Mouse (Mus musculus): Measurements from ENCODE around the gene Spag7. TPM values are rescaled to one million over a fixed set of nuclear protein-coding genes. Genes with fewer than 3 reads are reported as not detected.

Spag7 gene
- 100 to 1,000 TPM; 131 to 155 (median 137) TPM for polyA plus RNA-seq (2017; shearing (Covaris generic))

DNA sequence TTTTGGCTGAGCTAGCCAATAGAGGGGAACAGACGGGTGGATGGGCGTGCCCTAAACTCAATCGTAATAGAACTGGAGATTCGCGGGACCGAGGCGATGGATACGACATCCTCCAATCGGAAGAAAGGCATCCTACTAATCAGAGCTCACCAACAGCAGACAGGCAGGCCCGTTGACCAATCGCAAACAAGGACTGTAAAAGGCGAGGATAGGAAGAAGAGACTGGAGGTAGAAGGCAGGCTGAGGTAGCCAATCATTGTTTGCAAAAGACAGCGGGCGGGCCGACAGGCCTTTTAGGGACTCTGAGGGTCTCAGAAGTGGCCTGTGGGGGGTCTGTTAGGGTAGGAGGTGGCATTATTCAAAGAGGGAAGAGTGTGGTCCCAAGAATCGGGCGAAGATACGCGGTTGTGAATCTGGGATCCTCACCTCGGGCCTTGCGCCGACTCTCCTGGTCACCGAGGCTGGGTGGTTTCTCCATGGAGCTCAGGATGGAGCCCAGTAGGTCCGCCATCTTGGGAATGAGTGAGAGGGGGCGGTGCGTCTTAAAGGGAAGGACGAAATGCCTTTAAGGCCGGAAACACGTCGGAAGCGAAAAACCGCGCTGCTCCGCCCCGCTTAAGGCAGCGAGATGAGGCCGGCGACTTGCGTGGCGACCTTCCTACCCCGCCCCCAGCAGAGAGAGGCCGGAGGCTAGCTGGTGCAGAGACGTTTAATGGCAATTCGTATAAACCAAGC lies at the start of gene Spag7:
Gene Spag7 (minus strand): TSS at position 646 of the 735 bp plus-strand sequence.
- peak; percentile 89 for ATAC-seq

- ATAC-seq = no peak
Measured at GRCm38 (mm10) chr11:70718481-70718880, 49.3 kb upstream of the Spag7 start.

DNA sequence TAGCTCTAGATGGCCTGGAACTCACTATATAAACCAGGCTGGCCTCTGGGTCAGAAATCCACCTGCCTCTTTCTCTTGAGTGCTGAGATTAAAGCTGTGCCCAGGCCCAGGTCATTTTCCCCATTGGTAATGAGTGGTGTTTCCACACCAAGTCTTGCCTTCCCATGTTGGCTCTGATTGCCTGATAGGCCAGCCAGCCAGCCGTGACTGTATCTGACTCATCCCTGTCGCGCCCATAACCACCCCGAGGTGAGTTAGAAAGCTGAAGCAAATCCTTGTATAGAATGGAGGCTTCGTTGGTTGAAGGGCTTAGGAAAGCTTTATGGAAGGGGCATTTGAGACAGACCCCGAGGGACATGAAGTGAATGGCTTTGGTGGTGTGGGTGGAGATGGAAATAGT lies 46.6 kb upstream of the Spag7 start:
- no peak for ATAC-seq

- no peak for ATAC-seq
Measured at GRCm38 (mm10) chr11:70713222-70713621, 44.0 kb upstream of the Spag7 start.

DNA sequence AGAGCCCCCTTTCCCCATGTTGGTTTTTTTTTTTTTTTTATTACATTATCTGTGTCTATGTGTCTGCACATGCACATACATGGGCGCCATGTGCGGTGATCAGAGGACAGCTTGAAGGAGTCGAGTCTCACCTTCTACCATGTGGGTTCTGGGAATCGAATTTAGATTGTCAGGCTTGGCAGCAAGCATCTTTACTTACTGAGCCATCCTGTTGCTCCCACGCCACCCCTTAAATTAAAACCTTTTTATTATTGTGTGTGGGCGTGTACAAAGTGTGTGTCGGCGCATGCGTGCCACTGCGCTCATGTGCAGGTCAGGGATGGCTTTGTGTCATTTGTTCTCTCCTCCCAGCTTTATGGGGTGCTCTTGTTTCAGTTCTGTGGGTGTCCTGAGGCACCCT lies 41.8 kb upstream of the Spag7 start:
- ATAC-seq = no peak

GRCm38 (mm10) chr11:70706127-70706526 lies 36.9 kb upstream of the Spag7 start:
- no peak for ATAC-seq

- no peak for ATAC-seq
Measured at GRCm38 (mm10) chr11:70702781-70703180, 33.6 kb upstream of the Spag7 start.

DNA sequence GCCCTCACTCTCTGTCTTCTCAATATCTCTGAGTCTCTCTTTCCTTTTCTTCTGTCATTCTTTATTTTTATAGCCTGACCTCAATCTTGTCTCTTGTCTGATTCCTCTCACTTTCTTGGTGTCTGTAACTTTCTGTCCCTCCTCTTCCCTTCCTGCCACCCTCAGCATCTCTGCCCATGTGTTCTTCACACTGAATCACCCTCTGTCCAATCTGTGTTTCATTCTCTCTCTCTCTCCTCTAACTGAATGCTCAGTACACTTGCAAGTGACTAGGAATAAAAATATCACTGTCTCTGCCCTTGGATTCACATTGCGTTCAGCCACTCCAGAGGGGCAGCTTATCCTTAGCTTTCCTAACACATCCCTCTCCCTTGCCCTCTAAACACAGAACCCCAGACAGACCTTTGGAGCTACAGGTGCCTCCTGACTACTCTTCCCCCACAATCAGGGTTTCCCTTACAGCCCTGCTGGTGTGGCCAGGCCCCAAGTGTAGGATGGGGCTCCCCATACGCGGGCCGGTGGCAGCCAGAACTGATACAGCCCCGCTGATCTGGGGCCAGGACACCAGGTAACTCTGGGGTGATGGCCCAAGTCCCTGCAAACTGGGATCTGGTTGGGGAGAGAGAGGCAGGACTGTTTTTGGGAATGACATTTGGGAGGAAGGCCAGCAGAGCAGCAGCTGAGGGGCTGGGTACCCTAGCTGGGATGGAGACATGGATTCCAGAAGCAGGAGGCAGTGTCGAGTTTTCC lies 32.9 kb upstream of the Spag7 start:
- ATAC-seq = no peak

DNA sequence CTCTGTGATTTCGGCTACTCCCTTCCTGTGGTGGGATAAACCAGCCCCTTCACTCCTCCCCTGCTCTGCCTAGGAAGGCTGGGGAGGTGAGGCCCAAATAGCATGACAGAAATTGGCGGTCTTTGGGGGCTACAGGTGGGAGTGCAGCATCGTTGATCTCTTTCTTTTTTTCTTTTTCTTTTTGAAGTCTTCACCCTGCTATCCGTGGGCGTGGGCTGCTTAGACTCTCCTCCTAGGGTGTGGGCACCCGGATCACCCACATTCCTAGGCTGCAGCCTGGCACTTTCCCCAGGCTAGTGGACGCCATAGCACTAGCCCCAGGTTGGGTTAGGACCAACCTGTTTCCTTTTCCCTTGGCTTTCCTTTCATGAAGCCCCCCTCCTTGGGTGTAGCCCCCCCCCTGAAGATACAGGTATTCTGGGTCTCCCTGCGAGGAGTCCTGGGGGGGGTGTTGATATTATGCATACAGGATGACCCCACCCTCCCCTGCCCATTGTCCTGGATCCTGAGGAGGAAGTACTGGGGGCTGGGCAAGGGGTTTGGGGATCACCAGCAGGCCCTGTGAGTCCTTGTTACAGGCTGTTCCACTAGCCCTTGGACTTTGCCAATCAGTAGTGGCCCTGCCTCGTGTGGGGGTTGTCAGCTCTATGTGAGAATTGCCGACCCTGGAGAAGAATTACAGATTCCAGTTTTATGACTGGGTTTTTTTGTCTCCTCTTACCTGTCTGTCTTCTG lies 32.2 kb upstream of the Spag7 start:
- no peak for ATAC-seq

- ATAC-seq = peak; percentile 26
Measured at GRCm38 (mm10) chr11:70700613-70701012, 31.4 kb upstream of the Spag7 start.

DNA sequence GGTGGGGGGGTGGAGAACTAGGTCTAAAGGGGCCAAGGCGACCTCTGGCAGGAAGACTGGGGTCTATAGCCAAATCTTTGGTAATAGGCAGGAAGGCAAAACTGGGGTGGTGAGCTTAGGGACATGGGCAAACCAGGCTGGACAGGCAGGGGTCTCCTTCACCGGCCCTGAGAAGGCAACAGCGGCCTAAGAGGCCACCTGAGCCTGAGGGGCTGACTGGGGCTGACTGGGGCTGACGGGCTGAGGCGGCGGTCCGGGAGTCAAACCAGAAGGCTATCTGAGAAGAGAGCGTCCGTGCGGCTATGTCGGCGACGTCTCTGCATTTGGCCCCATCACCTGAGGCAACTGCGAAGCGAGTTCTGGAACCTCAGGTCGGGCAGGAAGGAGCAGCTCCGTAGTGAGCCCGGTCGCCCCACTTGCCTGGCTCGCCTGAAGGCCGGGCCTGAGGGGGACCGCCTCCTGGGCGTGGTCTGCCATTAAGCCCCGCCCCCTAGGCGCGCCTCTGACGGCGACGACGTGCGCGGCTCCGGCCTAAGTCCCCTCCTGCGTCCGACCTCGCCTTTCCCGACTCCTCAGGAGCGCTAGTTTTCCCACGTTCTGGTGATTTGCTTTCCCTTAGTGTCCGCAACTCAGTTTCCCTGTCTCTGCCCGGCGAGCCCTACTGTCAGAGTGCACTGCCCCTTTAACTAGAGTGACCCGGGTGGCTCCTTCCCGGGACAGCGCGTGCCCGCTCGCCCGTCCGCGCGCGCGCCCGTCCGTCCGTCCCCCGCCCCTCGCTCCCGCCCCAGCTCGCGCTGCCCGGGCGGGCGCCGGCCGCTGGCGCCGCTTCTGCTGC lies 30.7 kb upstream of the Spag7 start, which contains the start of the genes Inca1 and Kif1c:
Gene Inca1 (minus strand): TSS at position 434 of the 835 bp plus-strand sequence.
Gene Kif1c (plus strand): TSS at position 827 of the 835 bp plus-strand sequence.
- ATAC-seq = peak; percentile 95

- no peak for ATAC-seq
Measured at GRCm38 (mm10) chr11:70699051-70699450, 29.8 kb upstream of the Spag7 start.

GRCm38 (mm10) chr11:70697376-70697775 lies 28.2 kb upstream of the Spag7 start:
- no peak for ATAC-seq

- ATAC-seq = no peak
Measured at GRCm38 (mm10) chr11:70693504-70693903, 24.3 kb upstream of the Spag7 start.

DNA sequence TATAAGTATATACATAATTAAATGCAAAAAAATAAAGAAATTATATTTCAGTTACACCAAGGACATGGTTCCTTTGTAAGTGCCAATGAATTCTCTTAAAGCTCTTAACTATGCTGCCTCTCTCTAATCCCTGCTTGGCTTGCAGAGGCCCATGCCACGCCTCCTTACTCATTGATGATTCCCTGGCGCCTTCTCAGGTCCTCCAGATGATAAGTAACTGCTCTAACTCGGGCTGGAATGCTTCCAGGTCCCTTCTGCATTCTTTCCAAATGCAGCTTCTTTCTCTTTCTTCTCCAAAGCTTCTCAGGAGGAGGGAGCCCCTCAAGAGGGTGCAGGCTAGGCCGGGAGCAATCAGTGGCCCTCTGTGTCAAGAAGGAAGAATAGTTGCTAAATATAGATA lies 20.4 kb upstream of the Spag7 start:
- ATAC-seq = no peak

DNA sequence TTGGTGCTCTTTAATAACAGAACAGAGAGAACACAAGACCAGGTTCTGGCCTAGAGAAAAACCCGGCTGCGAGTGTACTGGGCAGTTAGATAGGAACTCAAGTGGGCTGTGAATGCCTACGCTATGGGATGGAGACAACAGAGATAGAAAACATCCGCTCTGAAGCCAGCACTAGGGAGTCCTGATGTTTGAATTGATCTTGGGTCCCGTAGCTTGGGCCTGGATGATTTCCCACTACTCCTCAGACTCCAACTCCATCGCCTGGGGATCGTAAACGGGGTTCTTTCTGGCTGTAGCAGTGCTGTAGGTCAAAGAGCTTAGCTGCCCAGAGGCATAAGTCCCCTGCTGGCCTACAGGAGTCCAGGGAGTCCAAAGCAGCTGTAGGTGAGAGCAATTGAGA lies 19.2 kb upstream of the Spag7 start:
- ATAC-seq = no peak

DNA sequence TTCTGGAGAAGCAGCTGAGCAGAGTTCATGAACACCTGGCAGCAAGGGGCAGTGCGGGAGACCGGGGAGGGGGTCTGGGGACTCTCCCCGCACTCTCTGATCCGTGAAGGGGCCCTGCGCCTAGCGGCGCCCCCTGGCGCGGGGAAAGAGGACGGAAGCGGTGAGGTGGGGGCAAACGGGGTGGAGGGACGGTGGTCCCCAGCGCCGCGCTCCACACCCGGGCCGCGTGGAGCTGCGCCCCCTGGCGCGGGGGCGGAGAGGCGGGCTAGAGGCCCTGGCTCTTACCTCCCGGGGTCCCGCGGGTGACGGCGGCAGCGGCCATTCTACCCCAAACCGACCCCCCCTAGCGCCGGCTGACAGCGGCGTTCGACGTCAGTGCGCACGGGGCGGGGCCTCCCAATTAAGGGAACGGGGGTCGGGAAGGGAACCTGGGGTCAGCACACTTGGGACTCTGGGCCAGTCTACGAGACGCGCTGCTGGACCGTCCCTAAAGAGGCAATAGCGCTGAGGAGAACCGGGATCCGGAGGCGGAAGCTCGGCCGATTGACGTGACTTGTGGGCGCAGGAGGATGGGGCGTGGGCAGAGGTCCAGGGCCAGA lies 18.5 kb upstream of the Spag7 start, which contains the start of gene Camta2:
Gene Camta2 (minus strand): TSS at position 505 of the 599 bp plus-strand sequence.
- ATAC-seq = peak; percentile 80

DNA sequence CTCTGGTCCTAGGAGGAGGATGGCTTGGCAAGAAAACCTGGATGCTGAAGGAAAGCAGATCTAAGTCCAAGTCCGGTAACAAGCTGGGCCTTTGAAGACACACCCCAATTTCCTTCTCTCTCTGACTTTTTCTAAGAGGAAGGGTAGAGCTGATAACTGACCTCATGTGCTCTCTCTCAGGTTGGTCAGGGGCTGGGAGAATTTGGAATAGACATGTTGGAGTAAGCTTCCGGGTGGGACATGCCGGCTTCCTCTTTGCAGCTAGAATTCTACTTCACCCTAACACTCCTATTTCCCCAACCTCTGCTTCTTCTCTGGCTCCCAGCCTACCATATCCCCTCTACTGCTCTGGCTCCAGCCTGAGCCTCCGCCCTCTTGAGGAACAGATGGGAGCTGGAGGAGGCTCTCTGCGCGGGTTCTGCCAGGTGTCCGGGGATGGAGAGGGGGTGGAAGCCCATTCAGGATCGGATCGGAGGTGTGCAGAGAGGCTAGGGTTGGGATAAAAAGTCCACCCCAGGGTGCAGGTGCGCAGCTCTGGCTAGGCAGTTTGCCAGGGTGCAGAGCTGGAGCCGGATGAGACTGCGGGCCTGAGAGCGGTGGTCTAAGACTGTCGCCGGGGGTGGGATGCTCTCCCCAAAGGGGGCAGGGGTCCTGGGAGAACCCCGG lies 17.8 kb upstream of the Spag7 start:
- peak; percentile 12 for ATAC-seq

GRCm38 (mm10) chr11:70683640-70684039 lies 14.4 kb upstream of the Spag7 start:
- no peak for ATAC-seq

- no peak for ATAC-seq
Measured at GRCm38 (mm10) chr11:70681897-70682581, 12.8 kb upstream of the Spag7 start.
